Mouse (Mus musculus): Measurements from ENCODE around the gene Tmem51. TPM values are rescaled to one million over a fixed set of nuclear protein-coding genes. Genes with fewer than 3 reads are reported as not detected.
A peak's percentile ranks its signal among the peaks of the same experiment; 100 is the strongest.

Tmem51 gene
- polyA plus RNA-seq, 1 experiment = 9.5 TPM

GRCm38 (mm10) chr4:142081631-142082283, 2.3 kb downstream of the Tmem51 start:
- no peak for DNase-seq (ENCODE audit: extremely low spot score in 1 of 2, low spot score in 1 of 2)

- peak in 1 of 2 experiments; percentile 53 for DNase-seq (ENCODE audit: extremely low spot score in 1 of 2, low spot score in 1 of 2)
Observed at GRCm38 (mm10) chr4:142080901-142081630, 3.0 kb downstream of the Tmem51 start.

GRCm38 (mm10) chr4:142080487-142080767, 3.7 kb downstream of the Tmem51 start:
- DNase-seq (ENCODE audit: extremely low spot score in 1 of 2, low spot score in 1 of 2) = no peak

GRCm38 (mm10) chr4:142079629-142080486, 4.2 kb downstream of the Tmem51 start:
- no peak for DNase-seq (ENCODE audit: extremely low spot score in 1 of 2, low spot score in 1 of 2)

DNA sequence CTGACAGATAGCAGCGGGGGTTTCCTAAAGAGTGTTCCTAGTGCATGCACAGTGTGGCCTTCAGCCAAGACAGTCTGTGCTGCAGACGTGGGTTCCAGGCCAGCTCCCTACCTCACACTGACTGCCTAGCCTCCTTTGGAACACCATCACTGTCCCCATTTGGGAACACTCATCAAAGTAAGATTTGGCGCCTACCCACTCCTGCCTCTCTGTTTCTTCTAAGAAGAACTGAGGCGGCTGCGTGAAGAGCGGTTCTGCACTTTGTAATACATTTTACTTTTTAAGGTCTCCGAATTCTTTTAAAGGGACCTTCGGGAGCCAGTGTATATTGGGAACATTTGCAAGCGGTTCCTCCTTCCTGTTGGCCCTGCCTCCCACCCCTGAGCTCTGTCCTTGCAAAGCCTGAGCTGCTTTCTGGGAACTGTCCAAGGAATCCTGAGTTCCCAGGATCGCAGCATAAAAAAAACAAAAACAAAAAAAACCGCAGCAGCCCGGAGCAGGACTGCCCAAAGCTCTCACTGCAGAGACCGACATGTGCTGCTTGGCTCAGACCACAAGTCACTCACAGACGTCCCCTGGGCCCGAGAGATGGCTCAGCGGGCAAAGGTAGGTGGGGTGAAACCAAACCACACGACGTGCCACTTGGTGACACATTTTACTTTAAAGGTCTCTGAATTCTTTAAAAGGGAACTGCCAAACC, 6.4 kb downstream of the Tmem51 start:
- peak in 1 of 2 experiments; percentile 44 for DNase-seq (ENCODE audit: extremely low spot score in 1 of 2, low spot score in 1 of 2)

GRCm38 (mm10) chr4:142076883-142077282, 7.2 kb downstream of the Tmem51 start:
- no peak for DNase-seq (ENCODE audit: extremely low spot score in 1 of 2, low spot score in 1 of 2)

DNA sequence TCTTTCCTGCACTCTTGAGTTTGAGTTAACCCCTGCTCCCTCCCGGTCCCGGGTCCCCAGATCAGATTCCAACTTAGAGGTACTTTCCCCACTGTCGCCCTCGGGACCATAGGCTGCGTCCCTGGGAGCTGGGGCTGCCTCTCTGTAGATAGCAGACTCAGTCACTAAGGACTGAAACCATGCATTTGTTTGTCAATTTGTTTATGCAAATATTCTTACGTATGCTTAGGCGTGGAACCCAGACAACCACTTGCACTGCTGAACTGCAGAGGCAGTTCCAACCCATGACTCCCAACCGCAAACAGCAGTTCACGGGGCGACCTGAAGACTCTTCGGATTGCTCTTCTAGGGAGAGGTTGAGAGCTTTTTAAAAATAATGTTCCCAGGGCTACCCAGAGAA, 8.2 kb downstream of the Tmem51 start:
- DNase-seq (ENCODE audit: extremely low spot score in 1 of 2, low spot score in 1 of 2) = no peak

DNA sequence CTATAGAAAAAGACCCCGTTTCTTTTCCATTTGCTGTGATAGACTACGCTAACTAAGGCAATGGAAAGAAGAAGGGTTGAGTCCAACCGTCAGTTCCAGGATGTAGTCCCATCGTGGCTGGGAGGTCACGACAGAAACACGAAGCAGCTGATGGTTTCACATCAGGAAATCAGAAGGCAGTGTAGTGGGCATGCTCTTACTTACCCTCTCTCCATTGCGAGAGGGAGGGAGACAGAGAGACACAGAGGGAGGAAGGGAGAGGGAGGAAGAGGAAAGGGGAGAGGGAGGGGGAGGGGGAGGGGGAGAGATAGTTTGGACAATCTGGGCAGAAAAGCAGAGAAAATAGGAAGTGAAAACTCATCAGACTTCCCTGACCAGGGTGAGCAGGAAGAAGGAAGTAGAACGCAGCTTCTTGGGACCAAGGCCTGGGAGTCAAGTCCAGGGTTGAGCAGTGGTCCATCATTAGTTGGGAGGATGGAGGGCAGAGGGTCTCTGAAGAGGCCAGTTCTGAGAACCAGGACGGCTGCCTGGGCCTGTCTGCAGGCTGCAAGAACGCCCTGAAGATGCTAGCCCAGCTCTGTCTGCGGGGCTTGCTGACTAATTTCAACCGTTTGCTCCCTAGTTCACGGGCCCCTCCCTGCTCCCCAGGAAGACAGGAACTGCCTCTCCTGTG, 9.9 kb downstream of the Tmem51 start:
- no peak for DNase-seq (ENCODE audit: extremely low spot score in 1 of 2, low spot score in 1 of 2)

- no peak for DNase-seq (ENCODE audit: extremely low spot score in 1 of 2, low spot score in 1 of 2)
Observed at GRCm38 (mm10) chr4:142071243-142071991, 12.7 kb downstream of the Tmem51 start.

- DNase-seq (ENCODE audit: extremely low spot score in 1 of 2, low spot score in 1 of 2) = no peak
Observed at GRCm38 (mm10) chr4:142070840-142071239, 13.3 kb downstream of the Tmem51 start.

GRCm38 (mm10) chr4:142068899-142069812, 14.9 kb downstream of the Tmem51 start:
- DNase-seq (ENCODE audit: extremely low spot score in 1 of 2, low spot score in 1 of 2) = no peak

DNA sequence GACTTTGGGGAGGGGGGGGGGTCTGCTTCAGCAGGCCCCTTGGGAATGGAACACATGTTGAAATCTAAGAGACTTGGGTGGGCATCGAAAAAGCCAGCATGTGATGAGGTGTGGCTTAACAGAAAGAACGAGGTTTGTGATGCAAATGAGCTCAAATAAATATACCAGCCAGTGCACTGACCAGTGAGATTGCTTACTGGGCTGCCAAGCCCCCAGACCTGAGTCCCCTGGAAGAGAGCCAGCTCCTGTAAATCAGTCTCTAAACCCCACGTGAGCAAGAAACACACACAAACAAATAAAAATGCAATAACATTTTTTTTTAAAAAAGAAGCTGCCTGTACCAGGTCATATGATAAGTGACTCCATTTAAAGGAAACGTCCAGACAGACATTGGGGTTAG, 17.5 kb downstream of the Tmem51 start:
- DNase-seq (ENCODE audit: extremely low spot score in 1 of 2, low spot score in 1 of 2) = no peak

DNA sequence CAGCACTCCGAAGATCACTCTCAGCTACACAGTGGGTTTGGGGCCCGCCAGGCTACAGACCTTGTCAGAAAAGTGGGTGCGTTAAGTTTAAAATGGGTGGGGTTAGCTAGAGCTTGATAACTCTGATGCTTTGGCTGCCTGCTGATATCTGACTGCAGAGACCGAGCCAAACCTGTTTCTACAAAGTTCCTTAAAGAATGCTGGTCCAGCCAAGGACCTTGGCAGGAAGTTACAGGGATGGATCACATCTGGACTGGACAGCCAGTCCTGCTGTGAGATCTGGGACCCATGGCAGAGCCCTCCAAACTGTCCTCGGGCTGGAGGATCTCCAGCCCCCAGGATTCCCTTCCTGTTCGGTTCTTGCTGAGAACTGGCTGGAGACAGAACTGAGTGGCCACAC, 18.3 kb downstream of the Tmem51 start:
- DNase-seq (ENCODE audit: extremely low spot score in 1 of 2, low spot score in 1 of 2) = no peak

DNA sequence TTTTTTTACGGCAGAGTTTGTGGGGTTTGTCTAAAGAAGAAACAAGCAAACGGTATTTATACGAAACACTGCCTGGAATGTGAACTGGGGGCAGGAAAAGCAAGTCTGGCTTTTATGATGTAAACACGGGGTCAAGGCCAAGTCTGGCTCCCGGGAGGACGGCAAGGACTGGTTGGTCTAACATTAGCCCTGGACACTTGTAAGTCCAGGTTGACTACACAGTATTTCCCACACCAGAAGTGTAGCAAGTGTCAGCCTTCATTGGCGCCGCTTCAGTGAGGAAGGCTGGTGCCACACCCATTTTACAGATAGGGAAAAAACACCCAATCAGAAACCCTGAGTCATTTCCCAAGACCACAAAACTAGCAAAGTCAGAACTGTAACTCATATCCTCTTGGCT, 18.8 kb downstream of the Tmem51 start:
- DNase-seq (ENCODE audit: extremely low spot score in 1 of 2, low spot score in 1 of 2) = no peak

- DNase-seq (ENCODE audit: extremely low spot score in 1 of 2, low spot score in 1 of 2) = no peak
Observed at GRCm38 (mm10) chr4:142064582-142065228, 19.4 kb downstream of the Tmem51 start.

- DNase-seq (ENCODE audit: extremely low spot score in 1 of 2, low spot score in 1 of 2) = no peak
Observed at GRCm38 (mm10) chr4:142063057-142063534, 21.0 kb downstream of the Tmem51 start.

DNA sequence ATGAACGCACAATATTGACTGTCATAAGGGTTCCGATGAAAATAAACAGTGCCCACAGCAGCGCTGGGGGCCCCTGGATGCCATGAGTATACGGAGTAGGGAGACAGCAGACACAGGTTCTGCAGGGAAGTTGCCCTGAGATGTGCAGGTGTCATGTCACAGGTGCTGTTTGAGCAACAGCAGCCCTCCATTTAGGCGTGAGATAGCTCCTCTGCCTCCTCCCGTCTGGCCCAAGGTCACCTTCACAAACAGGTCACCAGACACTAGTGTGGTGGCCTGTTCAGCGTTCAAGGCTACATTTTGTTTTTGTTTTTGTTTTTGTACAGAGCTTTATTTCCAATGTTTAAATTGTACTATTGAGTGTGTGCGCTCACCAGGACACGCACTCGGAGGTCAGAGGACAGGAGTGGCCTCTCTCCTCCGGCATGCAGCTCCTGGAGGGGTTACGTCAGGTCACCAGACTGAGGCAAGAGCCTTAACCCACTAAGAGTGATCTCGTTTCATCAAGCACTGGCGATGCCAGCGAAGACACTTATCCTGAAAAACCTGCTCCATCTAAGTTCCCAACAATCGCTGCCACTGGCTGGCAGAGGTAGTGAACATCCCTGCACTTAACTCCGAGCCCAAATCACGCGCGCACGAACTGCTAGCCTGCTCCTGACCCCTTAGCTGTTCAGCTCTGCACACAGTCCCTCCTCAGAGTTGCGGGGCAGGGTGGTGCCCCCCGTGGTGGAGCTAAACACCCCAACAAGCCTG, 22.4 kb downstream of the Tmem51 start:
- no peak for DNase-seq (ENCODE audit: extremely low spot score in 1 of 2, low spot score in 1 of 2)
